Mouse (Mus musculus): ENCODE measurements at regions not wholly inside any gene's neighbourhood (a gene's known extent, or its start where the extent isn't known, plus 50 kb on each side); places are given as distances from the start of the nearest gene placed in this dataset.
"Not testable (repeated sequence)": the region's sequence is repeated elsewhere in the genome, so short reads cannot be mapped to it uniquely, and the experiment has no call there.

GRCm38 (mm10) chr1:157745611-157746010 lies 239.1 kb downstream of the Sec16b start:
- peak; percentile 54 for DNase-seq (ENCODE audit: low read depth, low spot score)

GRCm38 (mm10) chr1:157755015-157755649 lies 248.6 kb downstream of the Sec16b start:
- DNase-seq (ENCODE audit: low read depth, low spot score): no peak

GRCm38 (mm10) chr1:157756977-157757376 lies 250.4 kb downstream of the Sec16b start:
- DNase-seq (ENCODE audit: low read depth, low spot score): no peak

GRCm38 (mm10) chr1:157758337-157758736 lies 251.8 kb downstream of the Sec16b start:
- peak; percentile 4 for DNase-seq (ENCODE audit: low read depth, low spot score)

- peak; percentile 2 for DNase-seq (ENCODE audit: low read depth, low spot score)
Measured at GRCm38 (mm10) chr1:157768201-157768600, 261.7 kb downstream of the Sec16b start.

- DNase-seq (ENCODE audit: low read depth, low spot score): no peak
Measured at GRCm38 (mm10) chr1:157797711-157798110, 291.2 kb downstream of the Sec16b start.

- DNase-seq (ENCODE audit: low read depth, low spot score): no peak
Measured at GRCm38 (mm10) chr1:157798561-157799553, 292.3 kb downstream of the Sec16b start.

- DNase-seq (ENCODE audit: low read depth, low spot score): no peak
Measured at GRCm38 (mm10) chr1:157801151-157801550, 294.6 kb downstream of the Sec16b start.

- DNase-seq (ENCODE audit: low read depth, low spot score): no peak
Measured at GRCm38 (mm10) chr1:157804229-157804628, 297.7 kb downstream of the Sec16b start.

GRCm38 (mm10) chr1:157806296-157806695 lies 299.8 kb downstream of the Sec16b start:
- DNase-seq (ENCODE audit: low read depth, low spot score): no peak

GRCm38 (mm10) chr1:157809674-157810471 lies 303.3 kb downstream of the Sec16b start:
- no peak for DNase-seq (ENCODE audit: low read depth, low spot score)

GRCm38 (mm10) chr1:157810657-157811056 lies 304.1 kb downstream of the Sec16b start:
- no peak for DNase-seq (ENCODE audit: low read depth, low spot score)

- no peak for DNase-seq (ENCODE audit: low read depth, low spot score)
Measured at GRCm38 (mm10) chr1:157827966-157828365, 321.4 kb downstream of the Sec16b start.

GRCm38 (mm10) chr1:157831511-157831910 lies 325.0 kb downstream of the Sec16b start:
- no peak for DNase-seq (ENCODE audit: low read depth, low spot score)

- no peak for DNase-seq (ENCODE audit: low read depth, low spot score)
Measured at GRCm38 (mm10) chr1:157872775-157873174, 366.2 kb downstream of the Sec16b start.

- no peak for DNase-seq (ENCODE audit: low read depth, low spot score)
Measured at GRCm38 (mm10) chr1:157875006-157875405, 368.5 kb downstream of the Sec16b start.

- not testable (repeated sequence) for DNase-seq (ENCODE audit: low read depth, low spot score)
Measured at GRCm38 (mm10) chr1:157877117-157877516, 370.6 kb downstream of the Sec16b start.

- DNase-seq (ENCODE audit: low read depth, low spot score): no peak
Measured at GRCm38 (mm10) chr1:157887146-157887545, 380.6 kb downstream of the Sec16b start.

- DNase-seq (ENCODE audit: low read depth, low spot score): no peak
Measured at GRCm38 (mm10) chr1:157888573-157888972, 382.0 kb downstream of the Sec16b start.

GRCm38 (mm10) chr1:157906168-157906567 lies 399.6 kb downstream of the Sec16b start:
- no peak for DNase-seq (ENCODE audit: low read depth, low spot score)

- DNase-seq (ENCODE audit: low read depth, low spot score): no peak
Measured at GRCm38 (mm10) chr1:157937800-157938348, 418.3 kb downstream of the Brinp2 start.
